Mouse (Mus musculus) c-Kit-positive CD71-positive TER-119-positive erythroid progenitor cells, embryonic 14.5 days (primary cell): Measurements from ENCODE around the gene Olfr1489.
"Not testable (repeated sequence)": the region's sequence is repeated elsewhere in the genome, so short reads cannot be mapped to it uniquely, and the experiment has no call there.

Source experiments
- DNase-seq: peaks from one replicate; pipeline ENCODE4 v3.0.0-alpha.2; 2013; ENCODE audit warnings: low spot score

Gene Olfr1489

DNA sequence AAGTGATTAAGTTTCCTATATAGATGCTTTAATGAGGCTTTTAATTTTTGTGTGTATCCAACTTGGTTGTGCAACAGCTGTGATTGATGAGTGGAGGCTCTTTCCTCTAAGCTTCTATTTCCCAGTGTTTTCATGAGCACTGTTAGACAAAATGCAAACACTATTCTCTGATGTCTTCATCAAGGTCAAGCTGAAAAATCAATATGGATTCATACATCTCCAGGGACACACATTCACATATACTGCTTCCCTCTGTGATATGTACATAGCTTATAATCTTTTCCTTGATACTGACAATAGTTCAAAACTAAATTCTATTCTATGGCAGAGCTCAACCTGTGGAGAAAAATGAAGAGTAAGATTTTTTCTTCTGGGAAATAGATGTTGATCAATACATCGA, at the start of gene Olfr1489:
TSS of gene Olfr1489 (plus strand) at position 301 of the 400 bp plus-strand sequence.
- DNase-seq, result no peak

DNA sequence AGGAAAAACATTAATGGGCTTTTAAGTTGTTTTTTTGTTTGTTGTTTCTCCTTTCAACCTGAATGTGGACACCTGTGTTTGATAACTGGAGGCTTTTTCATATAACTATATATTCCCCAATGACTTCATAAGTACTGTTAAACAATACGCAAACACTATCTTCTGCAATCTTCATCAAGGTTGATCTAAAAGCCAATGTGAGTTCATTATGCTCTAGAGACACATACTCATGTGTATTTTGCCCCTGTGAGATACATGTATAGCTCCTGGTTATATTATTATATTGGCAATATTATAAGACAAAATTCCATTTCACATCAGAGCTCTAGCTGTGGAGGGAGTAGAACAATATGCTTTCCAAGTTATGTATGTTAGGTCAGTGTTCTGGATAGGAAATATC, 48.2 kb upstream of the Olfr1489 start, which contains the start of gene Olfr1484:
TSS of gene Olfr1484 (plus strand) at position 301 of the 400 bp plus-strand sequence.
- no peak for DNase-seq

GRCm38 (mm10) chr19:13617075-13617474, 14.3 kb upstream of the Olfr1489 start, which contains the start of gene Olfr1487:
TSS of gene Olfr1487 (plus strand) at chr19:13617375.
- not testable (repeated sequence) for DNase-seq

- DNase-seq, result no peak
These were observed 19.4 kb downstream of the Olfr1489 start, which contains the start of gene Olfr1490 for GRCm38 (mm10) chr19:13650791-13651190. TSS of gene Olfr1490 (plus strand) at chr19:13651091.
